Mouse (Mus musculus): ENCODE measurements around the gene Rp2. TPM values are rescaled to one million over a fixed set of nuclear protein-coding genes. Genes with fewer than 3 reads are reported as not detected.
"Not testable (repeated sequence)": the region's sequence is repeated elsewhere in the genome, so short reads cannot be mapped to it uniquely, and the experiment has no call there.

Rp2 gene
- polyA plus RNA-seq (2016; fragmentation: Nextera tagmentation; extraction: Ambion mirVana) = 21.3 and 24.2 TPM in 2 replicates

DNA sequence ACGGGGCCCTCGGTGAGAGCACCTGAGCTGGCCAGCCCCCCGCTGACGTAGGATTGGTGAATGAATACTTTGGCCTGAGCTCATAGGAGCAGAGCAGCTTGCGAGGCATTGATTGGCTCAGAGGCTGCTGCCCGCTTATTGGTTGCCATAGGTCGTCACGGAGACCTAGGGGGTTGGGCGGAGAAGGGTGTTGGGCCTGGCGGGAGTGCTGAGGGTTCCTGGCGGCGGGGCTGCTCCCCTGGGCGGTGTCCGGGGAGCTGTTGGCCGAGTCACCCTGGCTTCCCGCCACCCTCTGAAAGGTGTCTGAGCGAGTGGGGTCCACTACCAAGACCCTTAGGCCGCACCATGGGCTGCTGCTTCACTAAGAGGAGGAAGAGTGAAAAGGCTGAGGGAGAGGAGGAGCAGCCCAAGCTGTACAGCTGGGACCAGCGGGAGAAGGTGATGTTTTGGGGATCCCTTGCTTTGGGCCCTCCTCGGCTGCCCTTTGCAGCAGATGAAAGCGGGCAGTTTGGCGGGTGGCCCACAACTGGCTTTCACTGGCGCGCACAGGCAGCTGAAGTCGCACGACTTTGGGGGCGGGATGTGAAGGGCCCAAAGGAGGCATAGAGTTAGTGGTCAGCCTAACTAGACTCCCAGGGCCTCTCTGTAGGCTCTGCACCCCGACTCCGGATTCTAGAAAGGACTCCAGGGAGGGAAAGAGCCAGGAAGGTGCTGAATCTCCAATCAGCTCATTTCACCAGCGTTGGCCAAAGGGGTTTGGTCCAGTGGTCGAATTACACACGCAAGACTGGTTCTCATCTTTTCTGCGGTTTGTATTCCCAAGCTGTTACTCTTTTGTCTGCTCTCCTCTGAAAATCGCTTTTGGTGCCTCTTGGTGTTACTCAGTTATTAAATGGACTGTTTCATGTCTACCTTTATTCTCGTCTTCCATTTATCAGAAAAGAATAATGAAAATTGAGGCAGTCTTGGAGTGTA, at the start of gene Rp2:
Rp2 (plus strand) TSS at position 91 of the 975 bp plus-strand sequence.
- 14% methylated on average over 33 of the region's 35 CpGs for WGBS
- Histone ChIP-seq H3K9ac (replicated peaks) (peak within 1 kb of the TSS; percentile 75), H3K4me2 (replicated peaks) (peak within 1 kb of the TSS; percentile 50), H3K9me3 (no peaks in the 10 kb centered on the region), H3K36me3 (no peaks in the 10 kb centered on the region), H3K4me3 (peak within 1 kb of the TSS; percentile 61), H3K27ac (replicated peaks) (peak within 1 kb of the TSS; percentile 65), H3K27me3 (no peaks in the 10 kb centered on the region), H3K4me1 (peaks cover 3% of the 10 kb centered on the region; the same call in 1 of the 2 replicates)
- peak; percentile 100 for ATAC-seq (ENCODE audit: low FRiP score, low read depth)

DNA sequence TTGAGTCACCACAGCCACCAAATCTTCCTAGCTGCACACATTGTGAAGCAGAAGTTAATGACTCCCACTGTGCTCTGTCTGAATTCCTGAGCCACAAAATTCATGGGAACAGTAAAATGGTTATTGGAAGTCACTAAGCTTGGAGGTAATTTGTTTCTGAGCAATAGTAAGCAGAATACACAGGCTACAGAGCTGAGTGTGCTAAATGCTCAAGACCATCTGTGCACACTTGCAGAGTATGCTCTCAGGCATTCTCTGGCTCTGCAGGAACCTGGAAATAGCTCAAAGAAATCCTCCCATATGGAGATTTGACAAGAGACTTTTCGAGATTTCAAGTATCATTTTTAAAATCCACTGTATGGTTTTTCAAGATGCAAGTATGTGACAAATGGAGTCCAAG, 31.5 kb upstream of the Rp2 start:
- Histone ChIP-seq H3K4me2 (replicated peaks) (no peak overlapping the region), H3K4me1 (no peaks in the 10 kb centered on the region), H3K4me3 (no peak overlapping the region), H3K27ac (replicated peaks) (no peak overlapping the region), H3K9ac (replicated peaks) (no peak overlapping the region), H3K27me3 (no peaks in the 10 kb centered on the region), H3K36me3 (no peaks in the 10 kb centered on the region), H3K9me3 (no peaks in the 10 kb centered on the region)
- no peak for ATAC-seq (ENCODE audit: low FRiP score, low read depth)
- 78% methylated on average over 1 of the region's 1 CpGs for WGBS

DNA sequence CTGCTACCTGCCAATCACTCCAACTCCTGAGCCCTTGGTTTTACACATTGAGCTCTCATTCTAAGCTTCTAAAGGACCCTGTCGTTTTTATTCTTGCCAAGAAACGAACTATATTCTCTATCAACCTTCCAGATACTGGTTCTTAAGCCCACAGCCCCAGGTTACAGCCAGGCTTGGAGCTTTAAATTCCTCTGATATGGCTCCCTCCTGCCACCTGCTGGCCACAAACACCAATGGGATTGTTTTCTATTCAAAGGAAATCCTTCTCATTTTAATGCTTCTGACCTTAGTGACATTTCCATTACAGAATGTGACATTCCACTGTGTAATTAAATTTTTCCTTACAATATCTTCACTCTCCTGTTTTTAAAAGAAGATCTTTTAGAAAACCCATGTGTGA, 28.6 kb upstream of the Rp2 start:
- 24% methylated on average over 2 of the region's 2 CpGs for WGBS
- H3K36me3 ChIP-seq = no peaks in the 10 kb centered on the region

DNA sequence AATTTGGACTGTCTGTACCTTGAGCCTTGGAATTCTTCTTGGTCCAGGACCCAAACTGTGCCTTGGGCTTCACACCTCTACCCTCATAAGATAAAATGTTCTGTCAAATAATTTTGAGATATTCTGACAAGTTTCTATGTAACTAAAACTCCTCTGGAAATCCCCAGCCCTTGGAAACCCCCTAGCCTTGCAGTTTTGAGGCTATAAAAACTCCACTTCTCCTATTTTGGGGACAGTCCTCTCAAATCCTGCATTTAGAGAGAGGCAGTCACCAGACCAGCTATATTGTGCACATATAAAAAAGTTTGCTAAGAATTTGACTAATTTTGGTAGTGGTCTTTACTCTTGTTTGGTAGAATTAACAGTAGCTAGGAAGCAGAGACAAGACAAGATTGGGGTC, 19.3 kb upstream of the Rp2 start:
- H3K4me1 ChIP-seq = no peaks in the 10 kb centered on the region
- no peak overlapping the region for H3K4me3 ChIP-seq
- no peaks in the 10 kb centered on the region for H3K9me3 ChIP-seq
- ATAC-seq (ENCODE audit: low FRiP score, low read depth) = no peak
- H3K36me3 ChIP-seq = no peaks in the 10 kb centered on the region
- no peak overlapping the region for H3K4me2 ChIP-seq (replicated peaks)
- H3K9ac ChIP-seq (replicated peaks) = no peak overlapping the region
- H3K27me3 ChIP-seq = no peaks in the 10 kb centered on the region
- H3K27ac ChIP-seq (replicated peaks) = no peak overlapping the region

More for the DNA sequence above, 28.6 kb upstream of the Rp2 start:
- ATAC-seq (ENCODE audit: low FRiP score, low read depth) = no peak
- no peak overlapping the region for H3K9ac ChIP-seq (replicated peaks)
- no peak overlapping the region for H3K4me3 ChIP-seq
- no peaks in the 10 kb centered on the region for H3K27me3 ChIP-seq
- H3K4me2 ChIP-seq (replicated peaks) = no peak overlapping the region
- no peak overlapping the region for H3K27ac ChIP-seq (replicated peaks)
- no peaks in the 10 kb centered on the region for H3K4me1 ChIP-seq
- H3K9me3 ChIP-seq = no peaks in the 10 kb centered on the region

DNA sequence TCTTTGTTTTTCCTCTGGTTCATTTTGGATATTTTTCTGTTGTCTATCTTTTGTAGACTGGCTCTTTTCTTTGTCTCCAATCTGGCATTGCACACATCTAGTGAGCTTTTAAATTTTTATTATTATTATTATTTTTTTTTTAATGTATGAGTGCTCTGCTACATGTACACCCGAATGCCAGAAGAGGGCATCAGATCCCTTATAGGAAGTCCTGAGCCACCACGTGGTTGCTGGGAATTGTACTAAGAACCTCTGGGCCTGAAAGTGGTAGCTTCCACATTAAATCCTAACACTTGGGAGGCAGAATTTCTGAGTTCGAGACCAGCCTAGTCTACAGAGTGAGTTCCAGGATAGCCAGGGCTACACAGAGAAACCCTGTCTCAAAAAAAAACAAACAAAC, 17.9 kb upstream of the Rp2 start:
- WGBS = 63% methylated on average over 3 of the region's 3 CpGs
- no peak for ATAC-seq (ENCODE audit: low FRiP score, low read depth)
- Histone ChIP-seq H3K9me3 (no peaks in the 10 kb centered on the region), H3K27me3 (no peaks in the 10 kb centered on the region), H3K9ac (replicated peaks) (no peak overlapping the region), H3K36me3 (no peaks in the 10 kb centered on the region), H3K4me3 (no peak overlapping the region), H3K4me1 (no peaks in the 10 kb centered on the region), H3K4me2 (replicated peaks) (no peak overlapping the region), H3K27ac (replicated peaks) (no peak overlapping the region)

DNA sequence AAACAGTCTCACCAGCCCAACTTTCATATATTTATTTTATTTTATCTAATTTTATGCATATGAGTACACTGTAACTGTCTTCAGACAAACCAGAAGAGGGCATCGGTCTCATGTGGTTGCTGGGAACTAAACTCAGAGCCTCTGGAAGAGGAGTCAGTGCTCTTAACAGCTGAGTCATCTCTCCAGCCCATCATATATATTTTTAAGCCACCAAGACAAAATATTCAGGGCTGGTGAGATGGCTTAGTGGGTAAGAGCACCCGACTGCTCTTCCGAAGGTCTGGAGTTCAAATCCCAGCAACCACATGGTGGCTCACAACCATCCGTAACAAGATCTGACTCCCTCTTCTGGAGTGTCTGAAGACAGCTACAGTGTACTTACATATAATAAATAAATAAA, 14.0 kb upstream of the Rp2 start:
- not testable (repeated sequence) for H3K27ac ChIP-seq (replicated peaks); H3K4me1 ChIP-seq; H3K4me2 ChIP-seq (replicated peaks); ATAC-seq (ENCODE audit: low FRiP score, low read depth); H3K36me3 ChIP-seq; H3K9me3 ChIP-seq; H3K4me3 ChIP-seq; H3K27me3 ChIP-seq; H3K9ac ChIP-seq (replicated peaks)
- WGBS = 90% methylated on average over 4 of the region's 4 CpGs

DNA sequence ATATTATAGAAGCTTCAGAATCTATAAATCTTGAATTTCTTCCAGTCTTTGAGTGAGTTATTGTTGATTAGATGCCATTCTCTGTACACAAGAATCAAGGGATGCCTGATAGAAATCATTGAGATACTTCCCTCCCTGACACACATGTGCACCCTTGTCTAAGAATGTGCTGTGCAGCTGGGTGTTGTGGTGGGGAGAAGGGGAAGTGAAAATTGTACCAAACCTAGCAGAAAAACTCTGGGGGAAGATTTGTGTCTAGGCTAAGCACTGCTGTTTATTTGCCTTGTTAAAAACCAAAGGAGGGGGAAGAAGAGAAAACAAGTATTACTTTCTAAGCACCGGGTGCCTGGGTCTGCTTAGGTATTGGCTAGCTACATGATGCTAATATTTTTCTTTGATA, 9.0 kb upstream of the Rp2 start:
- Histone ChIP-seq H3K4me1 (no peaks in the 10 kb centered on the region), H3K4me2 (replicated peaks) (no peak overlapping the region), H3K4me3 (no peak overlapping the region), H3K9ac (replicated peaks) (no peak overlapping the region), H3K9me3 (no peaks in the 10 kb centered on the region), H3K27me3 (no peaks in the 10 kb centered on the region), H3K36me3 (no peaks in the 10 kb centered on the region), H3K27ac (replicated peaks) (no peak overlapping the region)
- 70% methylated on average over 1 of the region's 1 CpGs for WGBS
- no peak for ATAC-seq (ENCODE audit: low FRiP score, low read depth)

DNA sequence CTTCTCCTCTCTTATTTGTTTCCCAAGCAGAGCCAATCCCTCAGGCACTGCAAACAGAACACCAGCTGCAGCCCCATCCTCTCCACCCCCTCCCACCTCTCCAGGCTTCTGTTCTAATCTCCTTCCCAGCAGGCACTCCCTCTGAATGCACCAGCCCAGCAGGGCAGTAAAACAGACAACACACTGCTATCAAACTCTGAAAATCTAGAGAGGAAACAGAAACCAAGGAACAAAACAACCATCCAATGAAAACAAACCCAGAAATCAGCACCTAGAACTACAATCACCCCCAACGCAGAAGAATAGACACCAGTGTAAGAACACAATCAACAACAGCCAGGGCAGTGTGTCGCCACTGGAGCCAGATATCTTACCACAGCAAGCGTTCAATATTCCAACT, 8.0 kb upstream of the Rp2 start:
- Histone ChIP-seq H3K4me2 (replicated peaks) (no peak overlapping the region), H3K4me3 (no peak overlapping the region), H3K27me3 (no peaks in the 10 kb centered on the region), H3K4me1 (no peaks in the 10 kb centered on the region), H3K36me3 (no peaks in the 10 kb centered on the region), H3K9ac (replicated peaks) (no peak overlapping the region), H3K9me3 (no peaks in the 10 kb centered on the region), H3K27ac (replicated peaks) (peak overlapping the region; percentile 49; the same call in 1 of the 2 replicates)
- 0 out of 2 replicates have a peak, but pooled peaks have one; percentile 44 for ATAC-seq (ENCODE audit: low FRiP score, low read depth)
- WGBS = 25% methylated on average over 3 of the region's 3 CpGs

DNA sequence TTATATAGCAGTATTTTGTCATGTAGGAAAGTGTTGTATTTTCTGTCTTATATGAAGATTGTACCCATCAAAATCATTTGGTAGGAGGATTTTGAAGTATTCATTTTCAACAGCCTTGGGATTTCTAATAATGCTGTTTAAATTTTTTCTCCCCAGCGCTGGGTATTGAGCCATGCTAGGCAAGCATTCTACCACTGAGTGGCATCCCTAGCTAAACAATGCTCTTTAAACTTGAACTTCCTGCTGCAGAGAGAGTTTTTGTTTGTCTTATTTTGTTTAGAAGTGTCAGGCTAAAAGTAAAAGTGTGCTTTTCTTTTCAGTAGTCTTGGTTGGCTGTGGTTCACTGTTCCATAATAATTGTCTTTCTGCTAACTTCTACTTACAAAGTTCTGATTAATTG, 1.8 kb downstream of the Rp2 start:
- Histone ChIP-seq H3K9me3 (no peaks in the 10 kb centered on the region), H3K4me1 (peaks cover 3% of the 10 kb centered on the region; the same call in 1 of the 2 replicates), H3K4me3 (peak overlapping the region; percentile 12; the same call in 1 of the 2 replicates), H3K4me2 (replicated peaks) (peak overlapping the region; percentile 41), H3K27me3 (no peaks in the 10 kb centered on the region), H3K36me3 (no peaks in the 10 kb centered on the region), H3K27ac (replicated peaks) (no peak overlapping the region), H3K9ac (replicated peaks) (no peak overlapping the region; the same call in 1 of the 2 replicates)
- 65% methylated on average over 1 of the region's 1 CpGs for WGBS
- no peak for ATAC-seq (ENCODE audit: low FRiP score, low read depth)

DNA sequence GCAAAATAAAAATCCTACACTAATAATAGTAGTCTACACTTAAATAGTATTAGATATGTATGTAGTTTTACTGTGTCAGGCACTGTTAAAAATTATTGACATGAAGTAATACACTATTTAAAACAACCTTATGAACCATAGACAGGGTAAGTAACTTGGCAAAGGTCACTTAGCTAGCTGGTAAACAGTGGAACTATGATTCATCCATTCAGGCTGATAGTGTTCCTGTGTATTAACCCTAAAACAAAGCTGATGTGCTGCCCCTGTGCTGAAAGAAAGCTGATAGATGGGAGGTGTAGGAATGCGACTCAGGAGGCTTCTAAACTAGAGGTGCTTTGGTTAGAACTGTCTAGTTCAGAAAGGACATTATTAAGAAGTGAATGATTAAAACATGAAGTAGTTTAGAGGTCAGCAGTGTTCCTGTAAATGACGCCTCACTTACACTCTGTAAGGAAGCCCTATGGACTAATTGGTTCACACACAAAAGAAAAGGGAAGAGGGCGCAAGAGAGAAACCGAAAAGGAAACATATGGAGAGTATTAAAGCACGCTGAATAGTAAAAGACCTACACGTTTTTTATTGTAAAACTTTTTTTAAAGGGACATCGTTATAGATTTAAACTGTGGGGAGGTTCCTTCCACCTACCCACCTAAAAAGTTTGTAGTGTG, 15.2 kb downstream of the Rp2 start:
- Histone ChIP-seq H3K4me1 (no peaks in the 10 kb centered on the region), H3K27ac (replicated peaks) (no peak overlapping the region), H3K4me3 (no peak overlapping the region), H3K9ac (replicated peaks) (no peak overlapping the region), H3K36me3 (peaks cover 4% of the 10 kb centered on the region; the same call in 1 of the 2 replicates), H3K4me2 (replicated peaks) (no peak overlapping the region), H3K9me3 (no peaks in the 10 kb centered on the region), H3K27me3 (no peaks in the 10 kb centered on the region)
- ATAC-seq (ENCODE audit: low FRiP score, low read depth) = no peak
- 80% methylated on average over 7 of the region's 7 CpGs for WGBS

DNA sequence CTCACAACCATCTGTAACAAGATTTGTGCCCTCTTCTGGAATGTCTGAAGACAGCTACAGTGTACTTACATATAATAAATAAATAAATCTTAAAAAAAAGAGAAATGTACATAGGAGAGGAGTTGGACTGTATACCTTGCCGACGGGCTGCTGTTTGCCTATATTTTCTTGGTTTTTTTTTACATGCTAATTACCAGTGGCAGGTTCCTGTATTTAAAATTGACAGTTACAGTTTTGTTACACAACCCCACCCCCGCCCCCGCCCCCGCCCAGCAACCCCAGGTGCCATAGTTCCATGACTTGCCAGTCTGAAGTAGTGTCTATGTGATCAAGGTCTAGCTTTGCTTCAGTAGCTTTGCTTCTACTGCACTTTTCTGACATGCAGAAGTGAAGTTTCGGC, 18.0 kb downstream of the Rp2 start:
- Histone ChIP-seq H3K4me1 (no peaks in the 10 kb centered on the region), H3K36me3 (peaks cover 4% of the 10 kb centered on the region; the same call in 1 of the 2 replicates), H3K9ac (replicated peaks) (no peak overlapping the region), H3K27ac (replicated peaks) (no peak overlapping the region), H3K27me3 (no peaks in the 10 kb centered on the region), H3K4me2 (replicated peaks) (no peak overlapping the region), H3K4me3 (no peak overlapping the region), H3K9me3 (no peaks in the 10 kb centered on the region)
- WGBS = 91% methylated on average over 6 of the region's 6 CpGs
- no peak for ATAC-seq (ENCODE audit: low FRiP score, low read depth)

DNA sequence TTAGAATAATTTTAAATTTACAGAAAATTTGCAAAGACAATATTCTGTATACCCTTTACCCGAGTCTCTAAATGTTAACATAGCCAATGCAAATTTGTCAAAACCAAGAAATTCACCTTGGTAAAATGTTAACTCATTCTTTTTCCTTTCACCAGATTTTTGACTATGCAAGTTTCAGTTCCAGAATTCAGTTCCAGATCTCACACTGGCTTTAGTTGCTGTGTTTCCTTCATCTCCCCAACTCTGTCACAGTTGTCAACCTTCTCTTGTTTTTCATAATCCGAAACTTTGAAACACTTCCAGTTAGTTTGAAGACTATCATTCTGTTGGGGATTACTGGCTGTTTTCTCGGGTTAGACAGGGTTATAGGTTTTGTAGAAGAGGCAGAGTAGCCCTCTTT, 22.7 kb downstream of the Rp2 start:
- Histone ChIP-seq H3K36me3 (peaks cover 4% of the 10 kb centered on the region; the same call in 1 of the 2 replicates), H3K27ac (replicated peaks) (no peak overlapping the region), H3K4me1 (no peaks in the 10 kb centered on the region), H3K9me3 (no peaks in the 10 kb centered on the region), H3K27me3 (no peaks in the 10 kb centered on the region), H3K4me3 (no peak overlapping the region), H3K9ac (replicated peaks) (no peak overlapping the region), H3K4me2 (replicated peaks) (no peak overlapping the region)
- no peak for ATAC-seq (ENCODE audit: low FRiP score, low read depth)
- 78% methylated on average over 3 of the region's 3 CpGs for WGBS
